Mouse (Mus musculus) T-helper 17 cell (primary cell): ENCODE results near the gene Cyp4x1.
"Not testable (repeated sequence)": the region's sequence is repeated elsewhere in the genome, so short reads cannot be mapped to it uniquely, and the experiment has no call there.

Experiments used
- in situ Hi-C, 2 experiments: fragments of 300-600 bp; cut with MboI, MseI; formaldehyde crosslinking; loops; 1 replicate in 1 of 2; 2 replicates in 1 of 2; pipeline ENCODE4 v1.15.1; 2025; ENCODE audit warnings: high pct_unique_total_duplicates in 2 of 2

Cyp4x1 gene

GRCm38 (mm10) chr4:115133621-115134295 is at the start of gene Cyp4x1:
TSS of gene Cyp4x1 (minus strand) at chr4:115134281.
- in situ Hi-C loops, result no loop called here

GRCm38 (mm10) chr4:115176201-115176600 is 42.1 kb upstream of the Cyp4x1 start:
- in situ Hi-C loops, result not testable (repeated sequence)

DNA sequence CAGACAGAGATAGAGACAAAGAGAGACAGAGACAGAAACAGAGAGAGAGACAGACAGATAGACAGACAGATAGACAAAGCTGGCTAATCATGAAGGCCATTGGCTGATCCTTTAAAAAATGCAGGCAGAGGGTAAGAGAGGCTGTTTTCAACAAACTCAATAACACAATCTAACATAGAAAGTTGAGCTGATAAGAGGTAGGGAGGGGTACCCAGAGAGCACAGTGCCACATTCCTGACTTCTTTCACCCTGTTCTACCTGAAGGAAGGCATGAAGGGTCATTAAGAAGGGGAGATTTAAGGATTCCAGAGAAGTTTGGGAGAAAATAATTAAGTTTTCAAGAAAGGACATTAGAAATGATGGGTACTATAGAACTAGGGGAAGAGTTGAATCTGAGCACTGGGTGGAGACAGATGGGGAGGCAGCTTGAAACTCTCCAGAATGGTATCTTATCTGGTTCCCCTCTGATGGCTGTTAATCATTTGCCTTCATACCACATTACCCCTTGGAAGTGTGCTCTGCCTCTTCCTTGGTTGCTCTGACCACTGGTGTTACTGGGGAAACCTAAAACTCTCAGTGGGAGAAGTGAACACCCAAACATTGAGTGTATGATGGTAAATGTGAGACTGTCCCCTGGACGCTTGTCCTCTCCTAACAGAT is 40.7 kb upstream of the Cyp4x1 start:
- in situ Hi-C loops, result no loop called here

GRCm38 (mm10) chr4:115158963-115159362 is 24.9 kb upstream of the Cyp4x1 start:
- in situ Hi-C loops, result not testable (repeated sequence)

DNA sequence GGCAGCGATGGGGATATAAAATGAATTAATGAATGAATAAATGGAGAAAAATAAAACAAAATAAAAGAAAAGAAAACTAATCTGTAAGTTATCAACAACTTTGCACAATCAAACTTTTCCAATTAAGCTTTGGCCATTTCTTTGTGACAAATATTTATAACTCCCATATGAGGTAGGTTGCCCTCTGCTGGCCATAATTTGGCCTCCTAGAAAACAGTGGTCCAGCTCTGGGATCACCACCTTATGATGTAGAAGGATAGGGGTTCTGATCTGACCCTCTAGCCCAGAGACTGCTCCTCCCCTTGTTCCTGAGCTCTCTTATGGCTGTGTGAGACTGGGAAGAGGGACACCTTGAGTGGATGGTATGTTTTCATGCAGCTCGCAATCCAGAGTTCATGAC is 20.6 kb upstream of the Cyp4x1 start:
- in situ Hi-C loops, result no loop called here

DNA sequence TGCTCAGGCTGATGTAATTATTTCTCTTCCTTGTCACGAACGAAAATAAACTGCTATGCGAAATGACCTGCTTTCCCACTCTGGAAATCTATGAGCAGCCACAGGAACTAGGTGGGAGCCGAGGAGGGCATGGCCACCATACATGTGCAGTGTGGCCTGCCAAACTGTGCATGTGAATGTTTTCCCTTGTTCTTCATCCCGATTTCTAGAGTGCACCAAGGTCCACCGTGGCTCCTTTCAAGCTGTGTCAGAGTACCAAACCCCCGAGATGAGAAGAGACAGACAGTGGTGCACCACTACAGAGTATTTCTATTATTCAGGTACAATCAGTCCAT is 182 bp upstream of the Cyp4x1 start:
- in situ Hi-C loops, result no loop called here

- in situ Hi-C loops, result no loop called here
Observed at GRCm38 (mm10) chr4:115133085-115133484, 996 bp downstream of the Cyp4x1 start.

DNA sequence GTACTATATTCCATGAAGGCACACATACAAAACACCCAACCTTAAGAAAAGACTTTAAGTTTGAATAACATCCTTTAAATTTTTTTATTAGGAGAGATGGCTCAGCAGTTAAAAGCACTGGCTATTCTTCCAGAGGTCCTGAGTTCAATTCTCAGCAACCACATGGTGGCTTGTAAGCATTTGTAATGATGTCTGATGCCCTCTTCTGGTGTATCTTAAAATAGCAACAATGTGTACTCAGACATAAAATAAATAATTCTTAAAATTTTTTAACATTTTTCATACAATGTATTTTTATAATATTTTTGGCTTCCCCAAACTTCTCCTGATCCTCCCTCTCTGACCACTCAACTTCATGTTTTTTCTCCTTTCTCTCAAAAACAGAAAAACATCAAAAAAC is 9.4 kb downstream of the Cyp4x1 start:
- in situ Hi-C loops, result no loop called here

- in situ Hi-C loops, result no loop called here
Observed at GRCm38 (mm10) chr4:115123507-115123906, 10.6 kb downstream of the Cyp4x1 start.

GRCm38 (mm10) chr4:115121608-115122007 is 12.5 kb downstream of the Cyp4x1 start:
- in situ Hi-C loops, result no loop called here

- in situ Hi-C loops, result no loop called here
Observed at GRCm38 (mm10) chr4:115121162-115121561, 12.9 kb downstream of the Cyp4x1 start.

DNA sequence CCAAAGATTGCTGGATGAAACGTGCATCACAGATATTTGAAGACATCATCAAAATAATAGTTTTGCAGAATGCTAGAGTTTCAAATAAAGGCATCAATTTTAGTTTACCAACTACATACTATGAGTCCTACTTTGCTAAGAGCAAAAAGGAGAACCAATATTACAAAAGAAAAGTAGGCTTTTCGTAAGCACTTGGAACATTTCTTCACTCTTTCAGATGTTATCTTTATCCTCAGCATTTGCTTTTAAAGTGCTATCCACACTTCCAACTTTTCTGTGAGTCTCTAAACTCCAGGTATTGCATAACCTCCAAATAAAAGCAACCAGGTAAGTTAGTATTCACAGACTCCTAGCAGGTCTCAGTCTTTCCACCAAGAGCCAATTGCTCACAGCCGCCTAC is 14.4 kb downstream of the Cyp4x1 start:
- in situ Hi-C loops, result no loop called here

DNA sequence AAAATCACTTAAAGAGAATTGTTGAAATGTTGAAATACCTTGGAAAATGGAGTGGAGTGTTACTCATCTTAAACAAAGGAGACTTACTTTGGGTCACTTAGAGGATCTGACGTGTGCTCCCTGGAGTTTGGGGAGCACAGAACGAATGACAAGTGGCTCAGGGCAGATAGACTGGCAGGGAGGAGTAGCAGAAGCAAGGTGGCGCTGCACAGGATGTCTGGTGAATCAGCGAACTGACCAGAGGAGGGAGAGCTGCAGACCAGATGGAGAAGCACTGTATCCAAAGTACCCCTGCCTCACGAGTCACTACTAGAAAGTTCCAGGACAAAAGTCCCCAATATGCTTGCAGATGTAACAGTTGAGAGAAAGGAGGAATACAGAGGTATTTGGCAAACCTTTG is 20.8 kb downstream of the Cyp4x1 start:
- in situ Hi-C loops, result no loop called here

DNA sequence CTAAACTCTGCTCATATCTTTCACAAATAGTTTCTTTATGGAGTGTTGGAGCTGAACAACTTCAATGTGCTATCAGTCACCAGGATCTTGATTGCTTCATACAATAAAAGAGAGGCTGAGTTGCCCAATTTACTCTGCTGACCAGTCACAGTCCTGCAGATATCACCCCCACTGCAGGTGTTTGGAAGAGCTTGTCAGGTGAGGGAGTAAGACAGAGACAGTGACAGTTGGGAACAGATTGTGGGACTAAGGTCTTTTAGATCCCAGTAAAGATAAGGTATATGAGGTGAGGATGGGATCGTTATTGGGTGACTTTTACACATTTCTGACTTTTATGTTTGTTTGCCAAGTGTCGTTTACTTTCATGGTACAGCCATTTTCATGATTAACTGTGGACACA is 22.9 kb downstream of the Cyp4x1 start:
- in situ Hi-C loops, result no loop called here

DNA sequence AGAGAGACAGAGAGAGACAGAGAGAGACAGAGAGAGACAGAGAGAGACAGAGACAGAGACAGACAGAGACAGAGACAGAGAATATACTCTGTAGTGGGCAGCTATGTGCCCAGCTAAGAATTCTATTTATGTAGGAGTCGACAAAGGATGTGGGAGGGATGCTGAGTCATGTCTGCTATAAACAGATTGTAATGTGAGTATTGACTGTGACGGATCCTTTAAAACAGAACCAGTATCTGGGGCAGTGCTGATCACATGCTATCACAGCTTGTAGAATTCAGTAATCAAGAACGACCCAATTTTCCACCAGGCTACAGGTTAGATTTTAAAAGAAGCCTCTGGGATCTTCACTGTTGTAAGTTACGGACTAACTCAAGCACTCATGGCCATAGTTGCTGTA is 30.6 kb downstream of the Cyp4x1 start:
- in situ Hi-C loops, result loop anchor here in 1 of 2 experiments (5.0 kb wide), 1 partner anchor 604 kb away; no protein-coding TSS in a partner anchor

DNA sequence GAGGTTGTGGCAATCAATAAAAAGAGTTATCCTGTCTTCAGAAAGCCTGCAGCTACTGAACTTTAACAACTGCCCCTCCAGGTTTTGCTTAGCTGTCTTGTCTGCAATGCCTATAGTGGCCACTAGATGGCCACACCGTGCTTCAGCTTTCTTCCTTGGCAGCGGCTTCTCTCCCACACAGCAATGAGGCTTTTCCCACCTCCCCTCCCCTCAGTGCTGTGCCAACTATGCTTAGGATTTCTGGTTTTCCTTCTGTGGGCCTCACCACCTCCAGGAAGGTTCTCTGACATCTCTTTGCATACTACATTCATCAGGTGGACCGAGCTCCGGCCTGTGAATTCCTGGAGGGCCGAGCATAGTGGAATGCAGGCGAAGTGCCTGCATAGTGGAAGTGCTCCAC is 32.4 kb downstream of the Cyp4x1 start:
- in situ Hi-C loops, result loop anchor here in 1 of 2 experiments (5.0 kb wide), 1 partner anchor 606 kb away; no protein-coding TSS in a partner anchor

GRCm38 (mm10) chr4:115097146-115097496 is 37.0 kb downstream of the Cyp4x1 start:
- in situ Hi-C loops, result no loop called here

GRCm38 (mm10) chr4:115096435-115097145 is 37.5 kb downstream of the Cyp4x1 start:
- in situ Hi-C loops, result no loop called here

DNA sequence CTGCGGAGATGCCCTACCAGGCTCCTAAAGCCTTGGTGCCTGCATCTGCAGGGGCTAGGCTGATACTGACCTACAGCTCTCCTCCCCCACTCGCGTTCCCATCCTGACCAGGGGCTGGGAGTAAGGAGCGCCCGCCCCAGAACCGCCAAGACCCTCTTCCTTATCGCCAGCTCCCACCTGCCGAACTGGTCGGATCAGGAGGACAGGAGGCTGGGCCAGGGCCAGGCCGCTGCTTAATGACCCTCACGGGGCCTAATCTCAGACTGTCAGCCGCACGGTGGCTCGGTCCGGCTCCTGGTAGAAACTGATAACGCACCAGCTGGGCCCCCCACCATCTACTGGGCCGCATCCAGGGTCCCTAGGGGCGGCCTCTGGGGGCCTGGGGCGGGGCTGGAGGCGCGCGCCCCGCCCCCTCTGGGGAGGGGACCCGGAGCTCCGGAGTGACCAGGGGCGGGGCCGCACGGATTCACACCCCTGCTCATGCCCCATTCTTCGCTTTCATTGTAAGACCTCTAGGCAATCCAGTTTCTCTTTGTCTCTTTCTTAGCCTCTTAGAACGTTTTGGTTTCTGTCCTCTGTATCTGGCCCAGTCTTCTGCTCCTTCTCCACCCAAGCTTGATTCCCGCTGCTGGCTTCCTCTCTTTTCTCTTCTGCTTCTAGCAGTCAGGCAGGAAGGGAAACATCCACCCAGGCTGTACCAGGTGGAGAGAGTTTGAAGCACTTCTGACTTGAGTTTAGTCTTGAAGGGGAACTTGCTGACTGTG is 38.2 kb downstream of the Cyp4x1 start:
- in situ Hi-C loops, result no loop called here

DNA sequence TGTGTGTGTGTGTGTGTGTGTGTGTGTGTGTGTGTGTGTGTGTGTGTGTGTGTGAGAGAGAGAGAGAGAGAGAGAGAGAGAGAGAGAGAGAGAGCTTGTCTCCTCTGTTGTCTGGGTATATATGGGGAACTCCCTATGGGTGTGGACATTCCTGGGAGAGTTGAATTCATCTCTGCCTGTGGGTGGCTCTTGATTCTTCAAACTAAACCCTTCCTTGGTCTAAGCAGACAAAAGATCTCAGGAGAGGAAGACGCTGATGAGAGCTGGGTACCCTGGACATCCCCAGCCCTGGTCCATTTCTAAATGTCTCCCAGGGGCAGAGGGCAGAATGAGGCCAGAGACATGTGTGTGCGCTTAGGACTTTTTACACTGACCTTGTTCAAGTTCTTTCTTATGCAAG is 40.0 kb downstream of the Cyp4x1 start:
- in situ Hi-C loops, result no loop called here

DNA sequence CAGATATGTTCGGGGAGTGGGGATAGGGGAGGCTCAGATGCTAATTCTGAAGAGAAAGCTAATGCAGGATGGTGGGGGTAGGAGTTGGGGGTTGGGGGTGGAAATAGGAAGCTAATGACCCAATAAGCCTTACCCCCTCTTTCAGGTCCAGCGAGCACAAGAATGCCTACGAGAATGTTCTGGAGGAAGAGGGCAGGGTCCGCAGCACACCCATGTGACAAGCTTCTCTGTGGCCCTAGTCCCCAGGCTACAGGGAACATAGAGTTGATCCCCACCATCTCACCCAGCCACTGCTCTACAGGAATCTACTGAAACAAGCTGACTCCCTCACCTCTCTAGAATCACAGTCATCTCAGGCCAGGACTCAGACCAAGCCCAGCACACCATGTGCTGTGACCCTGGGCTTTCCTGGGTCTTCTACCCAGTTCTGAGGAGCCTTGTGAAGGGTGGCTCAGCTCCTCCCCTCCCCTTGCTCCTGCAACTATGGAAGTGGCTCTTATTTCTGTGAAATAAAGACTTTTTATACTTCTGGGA is 40.7 kb downstream of the Cyp4x1 start:
- in situ Hi-C loops, result no loop called here

DNA sequence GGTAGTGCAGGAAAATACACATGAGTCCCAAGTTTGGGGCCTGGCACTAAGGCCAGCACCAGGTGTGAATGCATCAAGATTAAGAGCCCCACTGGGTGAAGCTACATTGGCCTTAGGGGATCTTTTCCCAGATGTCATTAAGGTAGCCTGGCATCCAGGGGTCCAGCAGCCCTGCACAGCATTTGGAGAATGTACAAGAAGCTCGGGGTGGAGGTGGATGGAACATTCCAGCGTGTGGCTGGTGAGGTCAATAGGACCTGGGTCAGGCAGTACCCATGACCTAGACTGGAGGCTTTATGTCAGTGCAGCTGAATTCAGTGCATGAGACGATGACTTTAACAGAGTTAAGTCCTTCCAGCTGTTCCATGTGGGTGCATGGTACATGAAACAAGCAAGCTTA is 42.3 kb downstream of the Cyp4x1 start:
- in situ Hi-C loops, result no loop called here
